Mouse (Mus musculus): ENCODE data around the gene Mcrip2. TPM values are rescaled to one million over a fixed set of nuclear protein-coding genes. Genes with fewer than 3 reads are reported as not detected.

The Mcrip2 gene
- total RNA-seq (2021): 336 and 337 TPM in 2 replicates
- long read RNA-seq, experiment 1, transcript Mcrip2-206 (6 exons, 945 nt): minor isoform, 14 of 271 reads
- long read RNA-seq, experiment 1, transcript Mcrip2-201 (5 exons, 842 nt): major isoform, 193 of 271 reads
- long read RNA-seq, experiment 1, partial matches to known transcripts: 45 of 271 reads
- long read RNA-seq, experiment 1, other reads (novel, unspliced or antisense): 13 of 271 reads
- long read RNA-seq, experiment 2, transcript Mcrip2-203 (5 exons, 738 nt): minor isoform, 5 of 266 reads
- long read RNA-seq, experiment 2, transcript Mcrip2-206 (6 exons, 945 nt): minor isoform, 7 of 266 reads
- long read RNA-seq, experiment 2, transcript Mcrip2-201 (5 exons, 842 nt): major isoform, 194 of 266 reads
- long read RNA-seq, experiment 2, partial matches to known transcripts: 34 of 266 reads
- long read RNA-seq, experiment 2, other reads (novel, unspliced or antisense): 24 of 266 reads

DNA sequence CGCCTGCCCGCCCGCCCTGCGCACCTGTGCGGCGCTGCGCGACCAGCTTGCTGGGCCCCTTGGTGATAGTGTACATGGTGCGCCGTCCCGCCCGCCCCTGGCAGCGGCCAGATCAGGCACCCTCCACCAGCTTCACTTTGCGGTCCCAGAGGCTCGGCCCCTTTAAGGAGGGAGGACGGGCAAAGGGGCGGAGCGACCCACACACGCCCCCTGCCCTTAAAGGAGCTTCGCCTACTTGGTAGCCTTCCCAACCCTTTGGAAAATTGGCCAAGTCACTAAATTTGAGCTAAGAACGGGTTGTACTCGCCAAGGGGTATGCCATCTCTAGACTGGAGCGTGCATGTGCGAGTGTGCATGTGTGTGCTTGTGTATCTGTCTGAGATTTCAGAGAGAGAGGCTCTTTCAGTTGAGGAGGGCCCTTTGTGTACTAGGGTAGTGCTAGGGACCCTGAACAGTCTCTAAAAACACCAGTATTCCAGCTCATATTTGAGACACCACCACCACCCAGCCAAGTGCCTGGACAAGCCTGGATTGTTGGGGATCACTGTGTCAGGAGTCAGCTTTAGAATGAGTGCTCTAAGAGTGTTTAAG, at the start of gene Mcrip2:
Gene Mcrip2, minus strand, starts transcription at position 164 of the 591 bp plus-strand sequence.
- peak; percentile 93 for DNase-seq

- DNase-seq: no peak
Observed at GRCm38 (mm10) chr17:25918037-25918750, 49.6 kb upstream of the Mcrip2 start.

DNA sequence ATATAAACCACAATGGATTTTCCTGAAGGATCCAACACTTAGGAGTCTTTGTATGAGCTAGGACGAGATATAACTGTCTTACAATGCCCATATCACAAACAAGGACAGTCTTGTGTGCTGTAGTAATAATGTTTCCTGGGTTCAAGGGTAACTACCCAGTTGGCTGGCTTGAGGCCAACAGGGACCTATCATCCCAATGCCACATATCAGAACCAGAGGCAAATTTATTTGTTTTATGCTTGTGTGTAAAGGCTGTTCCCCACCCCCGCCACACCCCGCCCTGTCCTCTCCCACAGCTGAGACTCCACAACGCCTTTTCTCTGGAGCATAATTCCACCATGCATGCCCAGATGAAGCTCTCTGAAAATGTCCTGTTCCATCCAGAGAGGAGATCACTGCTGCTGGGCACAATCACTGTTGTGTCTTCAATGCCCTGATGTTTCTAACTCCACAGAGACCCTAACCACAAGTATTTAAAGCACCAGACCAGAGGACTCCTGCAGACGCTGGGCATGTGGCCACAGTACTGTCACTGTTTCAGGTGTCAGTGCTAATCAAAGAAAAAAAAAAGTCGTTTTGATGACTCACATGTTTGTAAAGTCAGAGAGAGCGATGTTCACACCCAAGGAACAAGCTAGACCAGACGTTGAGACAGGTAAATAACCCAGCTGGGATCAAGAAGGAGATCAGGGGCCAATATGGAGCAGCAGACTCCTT, 48.5 kb upstream of the Mcrip2 start:
- DNase-seq: peak; percentile 79

DNA sequence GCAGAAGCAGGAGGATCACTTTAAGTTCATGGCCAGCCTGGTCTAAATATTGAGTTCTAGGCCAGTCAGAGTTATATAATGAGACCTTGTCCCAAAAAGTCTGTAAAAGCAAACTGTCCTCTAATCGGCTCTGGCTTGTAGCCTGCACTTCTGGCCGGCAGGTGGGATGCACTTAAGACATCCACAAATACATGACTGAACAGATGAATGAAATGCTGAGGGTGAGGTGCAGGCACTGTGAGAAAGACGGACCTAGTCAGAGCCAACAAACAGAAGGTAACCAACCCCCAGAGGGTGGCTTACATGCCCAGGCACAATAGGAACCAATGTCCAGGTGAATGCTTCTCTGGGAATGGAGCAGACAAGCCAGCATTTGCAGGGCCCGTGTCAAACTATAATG, 45.7 kb upstream of the Mcrip2 start:
- no peak for DNase-seq

DNA sequence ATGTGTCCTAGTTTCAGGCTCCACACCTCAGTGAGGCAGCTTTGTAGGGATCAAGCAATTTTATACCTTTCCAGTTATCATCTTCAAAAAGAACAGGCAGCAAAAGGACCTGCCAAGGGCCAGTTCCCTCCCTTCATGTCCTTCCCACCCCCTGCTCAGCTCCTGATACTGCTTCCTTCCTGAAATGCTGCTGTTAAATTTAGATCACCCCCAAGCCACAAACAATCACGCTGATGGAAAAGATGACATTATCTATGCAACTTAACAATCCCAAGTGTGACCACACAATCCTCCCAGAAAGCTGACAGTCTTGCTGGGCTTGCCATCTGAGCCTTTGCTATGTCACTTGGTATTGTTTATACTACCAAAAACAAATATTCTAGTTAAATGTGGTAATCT, 45.3 kb upstream of the Mcrip2 start:
- no peak for DNase-seq

GRCm38 (mm10) chr17:25913186-25913876, 44.8 kb upstream of the Mcrip2 start:
- DNase-seq: peak; percentile 42

DNA sequence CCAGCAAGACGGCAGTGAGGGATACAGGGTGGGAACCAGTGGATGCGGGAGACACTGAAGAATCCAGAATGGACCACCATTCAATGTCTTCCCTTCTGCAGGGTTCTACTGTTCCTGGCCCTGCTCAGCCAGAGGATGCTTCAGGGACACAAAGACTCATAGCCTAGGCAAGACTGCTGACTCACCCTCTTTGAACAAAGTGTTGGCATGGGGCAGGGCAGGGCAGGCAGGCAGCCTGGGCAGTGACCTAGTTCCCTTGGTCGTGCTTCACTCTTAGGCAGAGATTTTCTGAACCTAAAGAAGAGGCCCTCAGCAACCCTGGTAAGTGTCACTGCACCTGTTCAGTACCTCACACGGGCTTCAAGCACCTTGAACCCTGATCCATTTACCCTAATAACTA, 43.3 kb upstream of the Mcrip2 start:
- DNase-seq: peak; percentile 80

- DNase-seq: no peak
Observed at GRCm38 (mm10) chr17:25907640-25908039, 39.1 kb upstream of the Mcrip2 start.

- no peak for DNase-seq
Observed at GRCm38 (mm10) chr17:25903061-25903460, 34.5 kb upstream of the Mcrip2 start.

- no peak for DNase-seq
Observed at GRCm38 (mm10) chr17:25900193-25900592, 31.6 kb upstream of the Mcrip2 start.

- no peak for DNase-seq
Observed at GRCm38 (mm10) chr17:25895891-25896290, 27.3 kb upstream of the Mcrip2 start.

DNA sequence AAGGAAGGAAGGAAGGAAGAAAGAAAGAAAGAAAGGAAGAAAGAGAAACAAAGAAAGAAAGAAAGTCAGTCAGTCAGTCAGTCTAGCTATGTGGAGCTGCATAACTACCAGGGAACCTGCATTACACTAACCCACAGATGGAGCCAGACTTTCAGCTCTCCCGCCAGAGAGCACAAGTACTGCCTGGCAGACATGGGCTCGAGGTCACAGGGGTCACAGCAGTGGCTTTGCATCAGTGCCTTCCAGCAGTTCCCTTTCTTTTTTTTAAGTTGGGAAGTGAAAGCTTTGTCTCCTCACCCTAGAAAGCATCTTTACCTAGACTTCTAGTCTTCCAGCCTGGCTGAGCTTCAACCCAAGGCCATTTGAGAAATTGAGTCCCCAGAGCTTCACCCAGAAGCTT, 26.9 kb upstream of the Mcrip2 start:
- DNase-seq: peak; percentile 37

DNA sequence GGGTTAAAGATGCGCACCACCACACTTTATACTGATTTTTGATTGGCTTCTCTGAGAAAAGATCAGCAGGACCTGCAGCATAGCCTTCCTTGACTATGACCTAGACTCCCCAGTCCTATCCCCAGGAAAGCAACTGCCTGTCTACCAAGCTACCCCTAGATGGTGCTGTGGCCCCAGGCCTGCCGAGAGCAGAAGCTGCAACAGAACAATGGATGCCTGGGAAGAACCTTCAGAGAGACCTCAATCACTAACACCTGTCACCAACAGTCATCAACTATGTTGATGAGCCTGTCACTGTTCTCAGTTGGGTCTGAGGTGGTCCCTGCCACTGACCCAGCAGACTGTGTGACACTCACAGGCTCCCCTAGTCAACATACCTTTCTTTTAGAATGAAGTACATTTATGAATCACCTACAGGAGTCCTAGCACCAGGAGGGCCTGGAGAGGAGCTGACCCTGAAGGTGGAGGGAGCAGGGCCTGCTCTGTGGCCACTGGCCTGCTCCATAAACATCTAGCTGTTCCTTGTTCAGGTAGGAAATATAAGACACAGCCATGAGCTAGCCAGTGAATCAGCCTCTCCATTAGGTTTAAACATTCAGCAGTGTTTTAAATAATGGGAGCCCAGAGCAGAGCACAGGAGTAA, 25.5 kb upstream of the Mcrip2 start:
- DNase-seq: peak; percentile 88

DNA sequence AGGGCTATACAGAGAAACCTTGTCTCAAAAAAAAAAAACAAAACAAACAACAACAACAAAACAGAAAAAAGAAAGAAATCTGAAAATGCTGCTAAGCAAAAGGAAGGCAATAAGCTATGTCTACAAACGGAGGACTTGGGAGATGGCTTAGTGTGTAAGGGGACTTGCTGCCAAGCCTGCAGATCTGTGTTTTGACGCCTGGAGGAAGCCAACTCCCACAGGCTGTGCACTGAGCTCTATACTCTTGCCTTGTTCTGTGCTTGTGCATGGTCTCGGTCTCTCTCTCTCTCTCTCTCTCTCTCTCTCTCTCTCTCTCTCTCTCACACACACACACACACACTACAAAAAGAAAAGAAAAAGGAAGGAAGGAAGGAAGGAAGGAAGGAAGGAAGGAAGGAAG, 20.3 kb upstream of the Mcrip2 start:
- DNase-seq: no peak

- no peak for DNase-seq
Observed at GRCm38 (mm10) chr17:25887467-25887866, 18.9 kb upstream of the Mcrip2 start.

GRCm38 (mm10) chr17:25886806-25887205, 18.2 kb upstream of the Mcrip2 start:
- DNase-seq: no peak

GRCm38 (mm10) chr17:25885636-25886035, 17.1 kb upstream of the Mcrip2 start:
- no peak for DNase-seq

- no peak for DNase-seq
Observed at GRCm38 (mm10) chr17:25883824-25884223, 15.3 kb upstream of the Mcrip2 start.

DNA sequence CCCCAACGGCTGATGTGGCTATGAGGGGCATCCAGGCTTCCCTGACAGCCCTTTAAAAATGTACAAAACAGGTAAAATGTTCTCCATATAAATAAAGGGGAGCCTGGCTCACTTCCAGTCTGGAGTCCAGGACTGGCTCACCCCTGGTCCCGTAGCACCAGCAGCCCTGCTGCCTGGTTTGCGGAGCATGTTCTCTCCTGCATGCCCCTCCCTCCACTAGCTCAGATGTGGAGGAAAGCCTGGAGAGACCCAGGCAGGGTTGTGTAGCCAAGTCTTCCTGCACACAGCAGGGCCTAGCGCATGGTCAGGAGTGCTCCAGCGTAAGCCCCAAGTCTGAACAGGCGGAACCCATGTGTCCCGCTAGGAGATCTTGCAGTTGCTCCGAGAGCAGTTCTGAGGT, 14.7 kb upstream of the Mcrip2 start:
- DNase-seq: no peak

- peak; percentile 68 for DNase-seq
Observed at GRCm38 (mm10) chr17:25882306-25882705, 13.7 kb upstream of the Mcrip2 start.

- DNase-seq: no peak
Observed at GRCm38 (mm10) chr17:25881691-25882090, 13.1 kb upstream of the Mcrip2 start.
